Mouse (Mus musculus): ENCODE measurements around the gene Pgm5. TPM values are rescaled to one million over a fixed set of nuclear protein-coding genes. Genes with fewer than 3 reads are reported as not detected.
"Not testable (repeated sequence)": the region's sequence is repeated elsewhere in the genome, so short reads cannot be mapped to it uniquely, and the experiment has no call there.

Gene Pgm5
- total RNA-seq, 1 experiment: 3.0 TPM

DNA sequence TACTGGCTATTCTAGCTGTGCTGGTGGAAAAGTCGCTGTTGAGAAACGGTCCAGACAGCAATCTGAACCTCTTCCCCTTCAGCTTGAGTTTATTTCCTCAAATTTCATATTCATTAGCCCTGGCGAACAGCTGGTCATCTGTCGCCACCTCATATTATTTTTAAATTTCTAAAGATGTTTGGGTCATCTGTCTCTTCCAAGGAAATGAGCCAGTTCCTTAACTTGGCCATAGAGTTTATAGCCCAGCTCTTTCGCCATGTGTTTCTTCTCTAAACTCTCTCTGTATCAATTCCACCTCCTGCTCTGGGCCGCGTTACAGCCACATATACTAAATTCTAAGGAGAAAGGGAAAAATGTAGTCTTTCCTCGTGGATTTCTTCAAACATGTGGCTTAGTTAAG is 158.0 kb downstream of the Pgm5 start:
- DNase-seq (ENCODE audit: low read depth, low spot score): no peak
- Histone ChIP-seq H3K27ac (ENCODE audit: insufficient read depth, low read depth, low read length, poor library complexity, severe bottlenecking) (no peak overlapping the region), H3K36me3 (ENCODE audit: control insufficient read depth, insufficient read depth, low read length, poor library complexity, severe bottlenecking) (no peaks in the 10 kb centered on the region), H3K9me3 (ENCODE audit: control insufficient read depth, insufficient read depth, low read depth, low read length) (no peaks in the 10 kb centered on the region), H3K9ac (ENCODE audit: insufficient read depth, low read depth, low read length, poor library complexity, severe bottlenecking) (no peak overlapping the region), H3K4me1 (ENCODE audit: control insufficient read depth in 2 of 2, insufficient read depth in 2 of 2, low read length in 2 of 2, poor library complexity in 1 of 2) (no peaks in the 10 kb centered on the region), H3K4me3 (ENCODE audit: insufficient read depth in 1 of 2, low read depth in 1 of 2, low read length in 2 of 2, poor library complexity in 1 of 2, severe bottlenecking in 1 of 2) (no peak overlapping the region)
- TF ChIP-seq MAFK (IDR thresholded peaks at IDR 0.05; ENCODE audit: insufficient read depth, low read depth, low read length) (no peak), ZC3H11A (IDR thresholded peaks at IDR 0.05; ENCODE audit: borderline replicate concordance, low read depth, low read length) (no peak), ZNF384 (IDR thresholded peaks at IDR 0.05; ENCODE audit: low read depth, low read length) (no peak), CHD2 (IDR thresholded peaks at IDR 0.05; ENCODE audit: low read depth, low read length) (no peak), HCFC1 (IDR thresholded peaks at IDR 0.05; ENCODE audit: borderline replicate concordance, insufficient read depth, low read length) (no peak)
- in situ Hi-C loops (cut with MboI; ENCODE audit: low sequenced_read_pairs in 2 of 2, unreplicated experiment in 2 of 2): loop anchor here in 1 of 2 experiments (10.0 kb wide), 1 partner anchor 171 kb away; the partner anchor contains the start of gene Gm10053

- not testable (repeated sequence) for H3K36me3 ChIP-seq (ENCODE audit: control insufficient read depth, insufficient read depth, low read length, poor library complexity, severe bottlenecking); H3K4me3 ChIP-seq (ENCODE audit: insufficient read depth in 1 of 2, low read depth in 1 of 2, low read length in 2 of 2, poor library complexity in 1 of 2, severe bottlenecking in 1 of 2); DNase-seq (ENCODE audit: low read depth, low spot score); H3K9ac ChIP-seq (ENCODE audit: insufficient read depth, low read depth, low read length, poor library complexity, severe bottlenecking); H3K27ac ChIP-seq (ENCODE audit: insufficient read depth, low read depth, low read length, poor library complexity, severe bottlenecking); H3K9me3 ChIP-seq (ENCODE audit: control insufficient read depth, insufficient read depth, low read depth, low read length); H3K4me1 ChIP-seq (ENCODE audit: control insufficient read depth in 2 of 2, insufficient read depth in 2 of 2, low read length in 2 of 2, poor library complexity in 1 of 2)
- in situ Hi-C loops (cut with MboI; ENCODE audit: low sequenced_read_pairs in 2 of 2, unreplicated experiment in 2 of 2): loop anchor here in 1 of 2 experiments (10.0 kb wide), 1 partner anchor 172 kb away; the partner anchor contains the start of gene Gm10053
These were observed 158.5 kb downstream of the Pgm5 start for GRCm38 (mm10) chr19:24703168-24703567.

- DNase-seq (ENCODE audit: low read depth, low spot score): no peak
- no peak overlapping the region for H3K27ac ChIP-seq (ENCODE audit: insufficient read depth, low read depth, low read length, poor library complexity, severe bottlenecking)
- H3K36me3 ChIP-seq (ENCODE audit: control insufficient read depth, insufficient read depth, low read length, poor library complexity, severe bottlenecking): no peaks in the 10 kb centered on the region
- no peaks in the 10 kb centered on the region for H3K4me1 ChIP-seq (ENCODE audit: control insufficient read depth in 2 of 2, insufficient read depth in 2 of 2, low read length in 2 of 2, poor library complexity in 1 of 2)
- H3K4me3 ChIP-seq (ENCODE audit: insufficient read depth in 1 of 2, low read depth in 1 of 2, low read length in 2 of 2, poor library complexity in 1 of 2, severe bottlenecking in 1 of 2): no peak overlapping the region
- in situ Hi-C loops (cut with MboI; ENCODE audit: low sequenced_read_pairs in 2 of 2, unreplicated experiment in 2 of 2): loop anchor here in 1 of 2 experiments (10.0 kb wide), 1 partner anchor 173 kb away; the partner anchor contains the start of gene Gm10053
- H3K9ac ChIP-seq (ENCODE audit: insufficient read depth, low read depth, low read length, poor library complexity, severe bottlenecking): no peak overlapping the region
- no peaks in the 10 kb centered on the region for H3K9me3 ChIP-seq (ENCODE audit: control insufficient read depth, insufficient read depth, low read depth, low read length)
- no peak for TF ChIP-seq ZC3H11A (IDR thresholded peaks at IDR 0.05; ENCODE audit: borderline replicate concordance, low read depth, low read length)
- no peak for TF ChIP-seq ZNF384 (IDR thresholded peaks at IDR 0.05; ENCODE audit: low read depth, low read length)
- no peak for TF ChIP-seq CHD2 (IDR thresholded peaks at IDR 0.05; ENCODE audit: low read depth, low read length)
- TF ChIP-seq HCFC1 (IDR thresholded peaks at IDR 0.05; ENCODE audit: borderline replicate concordance, insufficient read depth, low read length): no peak
- no peak for TF ChIP-seq MAFK (IDR thresholded peaks at IDR 0.05; ENCODE audit: insufficient read depth, low read depth, low read length)
These were observed 159.9 kb downstream of the Pgm5 start for GRCm38 (mm10) chr19:24701716-24702115.

- no peaks in the 10 kb centered on the region for H3K4me1 ChIP-seq (ENCODE audit: control insufficient read depth in 2 of 2, insufficient read depth in 2 of 2, low read length in 2 of 2, poor library complexity in 1 of 2)
- H3K4me3 ChIP-seq (ENCODE audit: insufficient read depth in 1 of 2, low read depth in 1 of 2, low read length in 2 of 2, poor library complexity in 1 of 2, severe bottlenecking in 1 of 2): no peak overlapping the region
- H3K36me3 ChIP-seq (ENCODE audit: control insufficient read depth, insufficient read depth, low read length, poor library complexity, severe bottlenecking): no peaks in the 10 kb centered on the region
- no peak overlapping the region for H3K27ac ChIP-seq (ENCODE audit: insufficient read depth, low read depth, low read length, poor library complexity, severe bottlenecking)
- no peaks in the 10 kb centered on the region for H3K9me3 ChIP-seq (ENCODE audit: control insufficient read depth, insufficient read depth, low read depth, low read length)
- H3K9ac ChIP-seq (ENCODE audit: insufficient read depth, low read depth, low read length, poor library complexity, severe bottlenecking): no peak overlapping the region
- in situ Hi-C loops (cut with MboI; ENCODE audit: low sequenced_read_pairs in 2 of 2, unreplicated experiment in 2 of 2): loop anchor here in 1 of 2 experiments (10.0 kb wide), 1 partner anchor 174 kb away; the partner anchor contains the start of gene Gm10053
- DNase-seq (ENCODE audit: low read depth, low spot score): no peak
- TF ChIP-seq CHD2 (IDR thresholded peaks at IDR 0.05; ENCODE audit: low read depth, low read length): no peak
- no peak for TF ChIP-seq MAFK (IDR thresholded peaks at IDR 0.05; ENCODE audit: insufficient read depth, low read depth, low read length)
- no peak for TF ChIP-seq ZNF384 (IDR thresholded peaks at IDR 0.05; ENCODE audit: low read depth, low read length)
- TF ChIP-seq ZC3H11A (IDR thresholded peaks at IDR 0.05; ENCODE audit: borderline replicate concordance, low read depth, low read length): no peak
- no peak for TF ChIP-seq HCFC1 (IDR thresholded peaks at IDR 0.05; ENCODE audit: borderline replicate concordance, insufficient read depth, low read length)
These were observed 161.0 kb downstream of the Pgm5 start for GRCm38 (mm10) chr19:24700664-24701063.

- in situ Hi-C loops (cut with MboI; ENCODE audit: low sequenced_read_pairs in 2 of 2, unreplicated experiment in 2 of 2): loop anchor here in 1 of 2 experiments (10.0 kb wide), 1 partner anchor 175 kb away; the partner anchor contains the start of gene Gm10053
- Histone ChIP-seq H3K9me3 (ENCODE audit: control insufficient read depth, insufficient read depth, low read depth, low read length) (no peaks in the 10 kb centered on the region), H3K4me3 (ENCODE audit: insufficient read depth in 1 of 2, low read depth in 1 of 2, low read length in 2 of 2, poor library complexity in 1 of 2, severe bottlenecking in 1 of 2) (no peak overlapping the region), H3K4me1 (ENCODE audit: control insufficient read depth in 2 of 2, insufficient read depth in 2 of 2, low read length in 2 of 2, poor library complexity in 1 of 2) (no peaks in the 10 kb centered on the region), H3K27ac (ENCODE audit: insufficient read depth, low read depth, low read length, poor library complexity, severe bottlenecking) (no peak overlapping the region), H3K36me3 (ENCODE audit: control insufficient read depth, insufficient read depth, low read length, poor library complexity, severe bottlenecking) (no peaks in the 10 kb centered on the region), H3K9ac (ENCODE audit: insufficient read depth, low read depth, low read length, poor library complexity, severe bottlenecking) (no peak overlapping the region)
- TF ChIP-seq ZC3H11A (IDR thresholded peaks at IDR 0.05; ENCODE audit: borderline replicate concordance, low read depth, low read length) (no peak), CHD2 (IDR thresholded peaks at IDR 0.05; ENCODE audit: low read depth, low read length) (no peak), HCFC1 (IDR thresholded peaks at IDR 0.05; ENCODE audit: borderline replicate concordance, insufficient read depth, low read length) (no peak), ZNF384 (IDR thresholded peaks at IDR 0.05; ENCODE audit: low read depth, low read length) (no peak), MAFK (IDR thresholded peaks at IDR 0.05; ENCODE audit: insufficient read depth, low read depth, low read length) (no peak)
- no peak for DNase-seq (ENCODE audit: low read depth, low spot score)
These were observed 161.7 kb downstream of the Pgm5 start for GRCm38 (mm10) chr19:24699910-24700309.

Measured in ES-E14 (cell line).